Mouse (Mus musculus) ES-E14 (cell line): Measurements from ENCODE around the gene Prdm10. TPM values are rescaled to one million over a fixed set of nuclear protein-coding genes. Genes with fewer than 3 reads are reported as not detected.

Source experiments
- DNase-seq: peaks from one replicate; pipeline ENCODE4 v3.0.0-alpha.2; 2013; ENCODE audit warnings: low read depth, low spot score
- H3K27ac ChIP-seq: 2 replicates; pipeline ENCODE4 v1.5.1; 2012; ENCODE audit warnings: low read depth, mild to moderate bottlenecking, low read length, moderate library complexity, mixed read lengths; ENCODE audit not compliant: poor library complexity, insufficient read depth, severe bottlenecking
- H3K36me3 ChIP-seq: 2 replicates; pipeline ENCODE4 v1.6.1; 2012; ENCODE audit warnings: mild to moderate bottlenecking, low read length, moderate library complexity, mixed read lengths; ENCODE audit not compliant: control insufficient read depth, poor library complexity, insufficient read depth, severe bottlenecking
- H3K4me1 ChIP-seq, 2 experiments: fragments of 150-350 bp in 1 of 2; sonication (generic) in 1 of 2; 2 replicates each; pipeline ENCODE4 v1.6.1; 2012; ENCODE audit warnings: low read length in 2 of 2, mild to moderate bottlenecking in 1 of 2, mixed read lengths in 1 of 2; ENCODE audit not compliant: control insufficient read depth in 2 of 2, insufficient read depth in 2 of 2, poor library complexity in 1 of 2
- H3K4me3 ChIP-seq, 2 experiments: fragments of 150-350 bp in 1 of 2; sonication (generic) in 1 of 2; 2 replicates each; pipeline ENCODE4 v1.5.1; 2012; ENCODE audit warnings: low read length in 2 of 2, low read depth in 1 of 2, mild to moderate bottlenecking in 1 of 2, mixed read lengths in 1 of 2; ENCODE audit not compliant: insufficient read depth in 1 of 2, poor library complexity in 1 of 2, severe bottlenecking in 1 of 2
- H3K9ac ChIP-seq: 2 replicates; pipeline ENCODE4 v1.6.1; 2012; ENCODE audit warnings: low read depth, mild to moderate bottlenecking, low read length, mixed read lengths; ENCODE audit not compliant: poor library complexity, insufficient read depth, severe bottlenecking
- H3K9me3 ChIP-seq: fragments of 150-350 bp; sonication (generic); 2 replicates; pipeline ENCODE4 v1.6.1; 2012; ENCODE audit warnings: low read depth, mild to moderate bottlenecking, low read length; ENCODE audit not compliant: control insufficient read depth, insufficient read depth
- CHD2 ChIP-seq: IDR thresholded peaks from 2 replicates; pipeline ENCODE4 v1.6.1; 2014; ENCODE audit warnings: mild to moderate bottlenecking, low read depth, low read length, inconsistent platforms
- HCFC1 ChIP-seq: IDR thresholded peaks from 2 replicates; pipeline ENCODE4 v1.6.1; 2012; ENCODE audit warnings: low read length, inconsistent platforms, borderline replicate concordance; ENCODE audit not compliant: insufficient read depth
- MAFK ChIP-seq: IDR thresholded peaks from 2 replicates; pipeline ENCODE4 v1.6.1; 2014; ENCODE audit warnings: mild to moderate bottlenecking, low read depth, low read length, inconsistent platforms; ENCODE audit not compliant: insufficient read depth
- ZC3H11A ChIP-seq: IDR thresholded peaks from 2 replicates; pipeline ENCODE4 v1.6.1; 2012; ENCODE audit warnings: low read depth, mild to moderate bottlenecking, inconsistent platforms, low read length, borderline replicate concordance
- ZNF384 ChIP-seq: IDR thresholded peaks from 2 replicates; pipeline ENCODE4 v1.6.1; 2012; ENCODE audit warnings: low read depth, low read length, inconsistent platforms
- in situ Hi-C, 2 experiments: fragments of 600-800 bp; cut with MboI; formaldehyde crosslinking; loops; one replicate each; pipeline ENCODE4 v1.15.1; 2025; ENCODE audit warnings: low sequenced_read_pairs in 2 of 2, inconsistent platforms in 1 of 2; ENCODE audit not compliant: unreplicated experiment in 2 of 2
- total RNA-seq: library from RNA; depleted of rRNA; stranded (reverse); fragments of 300-350 nt; gene quantifications from 2 replicates; pipeline ENCODE4 v1.2.3, GENCODE M21; 2012

Prdm10 gene
- total RNA-seq, 1 experiment: 10.5 TPM

DNA sequence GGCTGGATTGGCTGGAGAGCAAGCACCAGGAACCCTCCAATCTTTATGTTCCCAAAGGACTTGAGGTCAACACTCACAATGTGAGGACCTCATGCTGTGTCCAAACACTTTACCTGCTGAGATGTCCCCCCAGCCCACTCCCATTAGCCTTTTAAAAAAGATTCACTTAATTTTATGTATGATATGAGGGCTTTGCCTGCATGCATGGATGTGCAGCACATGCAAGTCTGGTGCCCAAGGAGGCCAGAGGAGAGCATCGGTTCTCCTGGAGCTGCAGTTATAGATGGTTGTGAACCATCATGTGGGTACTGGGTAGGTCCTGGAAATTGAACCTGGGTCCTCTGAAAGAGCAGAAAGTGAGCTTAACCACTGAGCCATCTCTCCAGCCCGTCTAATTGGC lies 40.8 kb upstream of the Prdm10 start:
- H3K9ac ChIP-seq: no peak overlapping the region
- no peaks in the 10 kb centered on the region for H3K36me3 ChIP-seq
- H3K27ac ChIP-seq: no peak overlapping the region
- H3K4me1 ChIP-seq: no peaks in the 10 kb centered on the region
- DNase-seq: no peak
- TF ChIP-seq CHD2 (no peak), MAFK (no peak), ZC3H11A (no peak)
- no peak overlapping the region for H3K4me3 ChIP-seq
- in situ Hi-C loops: no loop called here
- H3K9me3 ChIP-seq: no peaks in the 10 kb centered on the region

- H3K4me1 ChIP-seq: no peaks in the 10 kb centered on the region
- no peak overlapping the region for H3K27ac ChIP-seq
- H3K9me3 ChIP-seq: no peaks in the 10 kb centered on the region
- H3K9ac ChIP-seq: no peak overlapping the region
- H3K36me3 ChIP-seq: no peaks in the 10 kb centered on the region
- TF ChIP-seq ZC3H11A (no peak), CHD2 (no peak), HCFC1 (no peak), ZNF384 (no peak), MAFK (no peak)
- in situ Hi-C loops: no loop called here
- no peak for DNase-seq
- no peak overlapping the region for H3K4me3 ChIP-seq
These were observed 39.7 kb upstream of the Prdm10 start for GRCm38 (mm10) chr9:31240522-31241207.

DNA sequence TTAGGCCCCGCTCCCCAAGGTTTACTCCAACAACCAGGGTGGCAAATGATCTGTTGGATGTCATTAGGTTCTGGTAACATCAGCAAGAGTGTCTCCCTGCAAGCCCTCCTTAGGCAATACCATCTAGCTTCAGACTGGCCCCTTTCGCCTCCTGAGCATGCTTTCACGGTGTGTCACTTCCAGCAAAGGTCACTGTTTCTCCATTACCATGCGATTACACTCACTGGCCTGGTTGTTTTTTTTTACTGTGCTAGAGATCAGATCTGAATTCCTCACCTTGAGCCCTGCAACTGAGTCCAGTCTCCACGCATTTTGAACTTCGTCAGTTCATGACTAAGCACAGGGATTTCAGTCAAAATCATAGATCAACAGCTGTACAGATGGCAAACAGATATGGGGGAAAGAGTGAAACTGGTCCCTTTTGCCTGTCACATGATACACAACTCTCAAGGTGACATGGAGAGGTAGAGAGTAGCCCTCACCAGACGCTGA lies 39.1 kb upstream of the Prdm10 start:
- in situ Hi-C loops: no loop called here
- H3K4me1 ChIP-seq: no peaks in the 10 kb centered on the region
- DNase-seq: no peak
- no peak overlapping the region for H3K4me3 ChIP-seq
- no peak overlapping the region for H3K27ac ChIP-seq
- no peaks in the 10 kb centered on the region for H3K9me3 ChIP-seq
- no peak overlapping the region for H3K9ac ChIP-seq
- H3K36me3 ChIP-seq: no peaks in the 10 kb centered on the region
- TF ChIP-seq MAFK (no peak), ZC3H11A (no peak), CHD2 (no peak), HCFC1 (no peak), ZNF384 (no peak)

GRCm38 (mm10) chr9:31243306-31243938 lies 36.9 kb upstream of the Prdm10 start:
- Histone ChIP-seq H3K4me3 (no peak overlapping the region), H3K36me3 (no peaks in the 10 kb centered on the region), H3K9ac (no peak overlapping the region), H3K27ac (no peak overlapping the region), H3K9me3 (no peaks in the 10 kb centered on the region), H3K4me1 (no peaks in the 10 kb centered on the region)
- in situ Hi-C loops: no loop called here
- DNase-seq: no peak
- TF ChIP-seq ZC3H11A (no peak), ZNF384 (no peak), CHD2 (no peak)

DNA sequence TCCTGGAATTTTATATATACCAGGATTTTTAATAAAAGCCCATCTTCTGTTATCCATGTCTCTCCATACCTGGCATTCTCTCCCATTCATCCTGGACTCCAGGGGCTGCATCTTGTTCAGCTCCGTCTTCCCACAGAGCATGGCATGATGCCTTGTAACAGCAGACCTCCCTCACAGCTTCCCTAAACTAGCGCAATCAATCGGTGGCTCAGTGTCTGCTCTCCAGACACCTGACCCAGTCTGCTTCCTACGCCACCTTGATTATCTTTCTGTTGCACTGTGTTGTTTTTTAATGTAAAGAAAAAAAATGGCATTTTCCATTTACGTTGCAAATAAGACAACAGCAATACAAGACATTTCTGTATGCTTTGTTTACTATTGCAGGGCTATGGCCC lies 36.4 kb upstream of the Prdm10 start:
- Histone ChIP-seq H3K9me3 (no peaks in the 10 kb centered on the region), H3K27ac (no peak overlapping the region), H3K9ac (no peak overlapping the region), H3K4me1 (no peaks in the 10 kb centered on the region), H3K4me3 (no peak overlapping the region), H3K36me3 (no peaks in the 10 kb centered on the region)
- TF ChIP-seq ZNF384: no peak
- in situ Hi-C loops: no loop called here
- DNase-seq: no peak
